Mouse (Mus musculus): ENCODE measurements around the gene Pnrc2.

Gene Pnrc2

DNA sequence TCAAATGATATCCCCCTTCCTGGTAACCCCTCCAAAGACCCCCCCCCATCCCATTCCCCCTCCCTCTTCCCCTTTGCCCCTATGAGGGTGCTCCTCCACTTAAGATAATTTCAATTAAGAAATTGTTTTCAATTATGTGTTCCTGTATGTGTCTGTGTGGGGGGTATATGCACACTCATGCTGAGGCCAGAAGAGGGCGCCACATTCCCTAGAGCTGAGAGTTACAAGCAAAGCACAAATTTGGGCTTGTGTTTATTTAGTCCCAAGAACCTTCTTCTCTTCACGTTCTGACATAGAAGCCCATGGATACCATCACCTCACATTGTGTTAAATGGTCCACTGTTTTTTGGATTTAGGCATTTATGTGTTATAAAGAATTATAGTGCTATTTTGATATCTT lies 50.4 kb downstream of the Pnrc2 start:
- DNase-seq (ENCODE audit: low read depth): peak; percentile 58

DNA sequence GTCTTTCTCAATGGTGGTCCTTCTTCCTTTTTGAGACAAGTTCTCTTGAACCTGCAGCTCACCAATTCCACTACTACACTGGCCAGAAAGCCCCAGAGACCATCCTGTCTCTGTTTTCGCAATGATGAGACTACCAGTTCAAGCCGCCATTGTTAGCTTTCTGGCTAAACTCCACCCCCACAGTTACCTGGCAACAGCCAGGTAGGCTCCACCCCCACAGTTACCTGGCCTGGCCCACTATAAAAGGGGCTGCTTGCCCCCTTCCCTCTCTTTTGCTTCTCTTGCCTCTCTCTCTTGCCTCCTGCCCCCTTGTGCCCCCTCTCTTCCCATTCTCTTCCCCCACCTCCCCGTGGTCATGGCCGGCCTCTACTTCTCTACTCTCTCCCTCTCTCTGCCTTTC lies 51.9 kb downstream of the Pnrc2 start:
- DNase-seq (ENCODE audit: low read depth): no peak

Measured in 416B (cell line).